In the genomic region with DNA sequence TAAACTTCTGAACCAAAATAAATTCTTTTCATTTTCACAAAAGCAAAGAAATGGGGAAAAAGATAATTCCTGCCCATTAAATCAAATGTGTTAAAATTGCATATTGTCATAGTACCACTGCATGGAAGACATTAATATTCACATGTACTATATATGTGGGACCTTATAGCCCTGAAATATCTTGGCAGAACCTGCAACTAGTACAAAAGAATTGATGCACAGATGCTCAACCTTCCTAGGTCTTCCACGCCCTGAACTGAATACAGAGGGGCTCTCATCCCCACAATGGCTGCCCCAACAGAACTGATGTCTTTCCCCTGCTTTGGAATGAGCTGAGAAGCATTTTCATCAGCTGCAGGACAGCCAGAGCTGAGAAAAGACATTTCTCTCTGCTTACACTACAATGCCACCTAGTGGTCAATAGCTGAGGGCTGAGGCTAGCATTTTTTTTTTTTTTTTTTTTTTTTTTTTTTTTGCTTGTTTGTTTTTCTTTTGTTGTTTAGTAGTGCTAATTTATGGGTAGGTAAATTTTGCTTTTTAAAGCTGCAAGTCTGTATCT, we compare ENCODE assay signal across 10 mouse cellular contexts.
DNase-seq lines count a peak whose midpoint lies in the region; ATAC-seq and TF ChIP-seq lines count a peak whose summit lies in the region.
"Had no signal": no experiment of that assay in that cellular context is flagged by ENCODE, and none has a peak within 500 bp of the region (broad histone marks: within the 10 kb centered on the region; RNA-seq: fewer than 3 reads in every experiment).

No protein-coding gene starts in this region.

- no peak overlapping the region for H3K27ac ChIP-seq in heart, postnatal 0 days (ENCODE audit: low read depth)
- no peak overlapping the region for H3K27ac ChIP-seq in heart, embryonic 11.5 days (ENCODE audit: low read depth, low read length)
- no peak overlapping the region for H3K27ac ChIP-seq in small intestine, adult 2 months (ENCODE audit: insufficient read depth, low read depth, low read length)
- H3K27ac ChIP-seq: embryonic facial prominence, embryonic 13.5 days; limb, embryonic 15.5 days had no signal

- ATAC-seq in heart, postnatal 0 days (ENCODE audit: insufficient read depth, low read depth) = no peak
- no peak for ATAC-seq in heart, embryonic 11.5 days (replicated peaks; ENCODE audit: insufficient number of reproducible peaks, low FRiP score, low TSS enrichment)
- ATAC-seq in G1E (ENCODE audit: extremely low read depth, insufficient number of reproducible peaks, low FRiP score, poor library complexity, severe bottlenecking) = 0 out of 2 replicates have a peak, but pooled peaks have one; percentile 59

- H3K9ac ChIP-seq in heart, postnatal 0 days (replicated peaks; ENCODE audit: low read depth, low read length) = no peak overlapping the region
- H3K9ac ChIP-seq in heart, embryonic 11.5 days (ENCODE audit: low read depth, low read length) = no peak overlapping the region
- H3K9ac ChIP-seq: embryonic facial prominence, embryonic 13.5 days; limb, embryonic 15.5 days had no signal

- WGBS in heart, postnatal 0 days = 23% methylated on average over 1 of the region's 1 CpGs
- 13% methylated on average over 1 of the region's 1 CpGs for WGBS in heart, embryonic 11.5 days (ENCODE audit: insufficient replicate concordance)
- WGBS in small intestine, adult 2 months = 3% methylated on average over 1 of the region's 1 CpGs

- no peak for TF ChIP-seq POLR2A in small intestine, adult 2 months (IDR thresholded peaks at IDR 0.05; ENCODE audit: low read depth, low read length)

- H3K36me3 ChIP-seq in heart, postnatal 0 days (replicated peaks; ENCODE audit: control insufficient read depth, insufficient read depth, low read length) = no peaks in the 10 kb centered on the region
- H3K36me3 ChIP-seq in heart, embryonic 11.5 days (ENCODE audit: control insufficient read depth, insufficient read depth, low read length) = no peaks in the 10 kb centered on the region
- H3K36me3 ChIP-seq in G1E (replicated peaks) = no peaks in the 10 kb centered on the region
- no peaks in the 10 kb centered on the region for H3K36me3 ChIP-seq in small intestine, adult 2 months (ENCODE audit: control insufficient read depth, insufficient read depth, low read length)
- H3K36me3 ChIP-seq: embryonic facial prominence, embryonic 13.5 days; limb, embryonic 15.5 days had no signal

- H3K4me3 ChIP-seq in heart, postnatal 0 days (ENCODE audit: low read depth, low read length) = no peak overlapping the region
- H3K4me3 ChIP-seq in heart, embryonic 11.5 days (ENCODE audit: low read depth, low read length) = no peak overlapping the region
- H3K4me3 ChIP-seq in G1E (ENCODE audit: low read depth, low read length) = no peak overlapping the region
- H3K4me3 ChIP-seq in small intestine, adult 2 months (ENCODE audit: low read depth, low read length) = no peak overlapping the region
- H3K4me3 ChIP-seq: embryonic facial prominence, embryonic 13.5 days; limb, embryonic 15.5 days had no signal

- no peak overlapping the region for H3K4me2 ChIP-seq in heart, postnatal 0 days (ENCODE audit: low read depth, low read length)
- H3K4me2 ChIP-seq in heart, embryonic 11.5 days = no peak overlapping the region
- H3K4me2 ChIP-seq: embryonic facial prominence, embryonic 13.5 days; limb, embryonic 15.5 days had no signal

- no peak for TF ChIP-seq EP300 in heart, postnatal 0 days (IDR thresholded peaks at IDR 0.05; ENCODE audit: low read depth)

- no peaks in the 10 kb centered on the region for H3K9me3 ChIP-seq in heart, postnatal 0 days (replicated peaks; ENCODE audit: control insufficient read depth, low read length)
- no peaks in the 10 kb centered on the region for H3K9me3 ChIP-seq in heart, embryonic 11.5 days (replicated peaks; ENCODE audit: control insufficient read depth, low read length)
- H3K9me3 ChIP-seq in G1E (replicated peaks) = no peaks in the 10 kb centered on the region
- H3K9me3 ChIP-seq: embryonic facial prominence, embryonic 13.5 days; limb, embryonic 15.5 days had no signal

- no peaks in the 10 kb centered on the region for H3K4me1 ChIP-seq in heart, postnatal 0 days (ENCODE audit: control insufficient read depth, insufficient read depth)
- H3K4me1 ChIP-seq in heart, embryonic 11.5 days (ENCODE audit: control insufficient read depth, insufficient read depth, low read length) = no peaks in the 10 kb centered on the region
- peaks cover 20% of the 10 kb centered on the region for H3K4me1 ChIP-seq in G1E (ENCODE audit: insufficient read depth, low read depth, low read length)
- H3K4me1 ChIP-seq in small intestine, adult 2 months (ENCODE audit: control insufficient read depth, insufficient read depth, insufficient read length, low read length) = no peaks in the 10 kb centered on the region
- H3K4me1 ChIP-seq: embryonic facial prominence, embryonic 13.5 days; limb, embryonic 15.5 days had no signal

- peak; percentile 80 for TF ChIP-seq CTCF in heart, postnatal 0 days (IDR thresholded peaks at IDR 0.05; ENCODE audit: low read depth)
- peak; percentile 72 for TF ChIP-seq CTCF in G1E (IDR thresholded peaks at IDR 0.05; ENCODE audit: low read depth, low read length)
- peak; percentile 33; the same call in 1 of the 2 replicates for TF ChIP-seq CTCF in small intestine, adult 2 months (IDR thresholded peaks at IDR 0.05; ENCODE audit: extremely low read depth, insufficient read length, insufficient replicate concordance, low read depth, low read length)

- H3K27me3 ChIP-seq in heart, postnatal 0 days (ENCODE audit: control insufficient read depth, insufficient read depth, low read length) = no peaks in the 10 kb centered on the region
- H3K27me3 ChIP-seq in heart, embryonic 11.5 days (ENCODE audit: control insufficient read depth, insufficient read depth, low read length) = no peaks in the 10 kb centered on the region
- no peaks in the 10 kb centered on the region for H3K27me3 ChIP-seq in G1E (ENCODE audit: insufficient read depth, low read length)
- no peaks in the 10 kb centered on the region for H3K27me3 ChIP-seq in small intestine, adult 2 months (ENCODE audit: control insufficient read depth, insufficient read depth, low read length)
- H3K27me3 ChIP-seq: embryonic facial prominence, embryonic 13.5 days; limb, embryonic 15.5 days had no signal

- peak; percentile 49 for DNase-seq in heart, postnatal 0 days (ENCODE audit: low spot score)
- peak; percentile 61 for DNase-seq in G1E (ENCODE audit: low spot score)
- DNase-seq in cerebellum, postnatal 25 days = peak; percentile 16 to 33
- DNase-seq in hindlimb bud, embryonic 11.5 days (ENCODE audit: extremely low spot score, low read depth, low spot score) = peak; percentile 26
- peak; percentile 25 for DNase-seq in lung, postnatal 14 days
- DNase-seq in adrenal gland, adult 2 months = no peak
